Mouse (Mus musculus): ENCODE results near the gene D730048I06Rik.
"Not testable (repeated sequence)": the region's sequence is repeated elsewhere in the genome, so short reads cannot be mapped to it uniquely, and the experiment has no call there.

Gene D730048I06Rik

DNA sequence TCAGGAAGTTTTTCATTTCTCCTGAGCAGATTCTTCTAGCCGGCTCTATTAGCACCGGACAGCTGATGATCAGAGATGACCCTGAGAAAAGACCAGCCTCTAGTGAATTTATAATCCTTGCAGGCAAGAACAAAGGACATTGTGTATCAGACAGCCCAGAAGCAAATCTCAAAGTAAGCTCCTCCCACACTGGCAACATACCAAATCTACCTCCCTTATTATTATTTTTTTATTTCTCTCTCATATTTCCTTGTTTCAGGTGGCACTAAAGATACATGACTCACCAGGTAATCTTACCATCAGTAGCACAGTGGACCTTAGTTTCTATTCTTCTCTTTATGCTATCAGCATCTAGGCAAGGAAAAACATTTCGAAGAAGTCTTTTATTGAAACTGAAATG is at the start of gene D730048I06Rik, which contains the start of gene Gm27235:
TSS of gene D730048I06Rik (minus strand) at position 112 of the 400 bp plus-strand sequence.
TSS of gene Gm27235 (minus strand) at position 101 of the 400 bp plus-strand sequence.
- DNase-seq: no peak

DNA sequence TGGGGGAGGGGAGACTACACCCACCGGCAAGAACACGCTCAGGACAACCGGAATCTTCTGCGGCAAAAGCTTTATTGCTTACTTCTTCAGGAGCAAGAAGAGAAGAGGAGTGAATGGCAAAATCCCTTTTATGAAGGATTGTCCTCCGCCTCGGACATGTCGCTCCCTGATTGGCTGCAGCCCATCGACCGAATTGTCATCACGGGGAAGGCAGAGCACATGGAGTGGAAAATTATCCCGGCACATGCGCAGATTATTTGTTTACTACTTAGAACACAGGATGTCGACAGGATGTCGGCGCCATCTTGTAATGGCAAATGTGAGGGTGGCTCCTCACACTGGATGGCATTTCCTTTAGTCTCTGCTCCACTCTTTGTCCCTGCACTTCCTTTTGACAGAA is 28.0 kb upstream of the D730048I06Rik start:
- DNase-seq: not testable (repeated sequence)

DNA sequence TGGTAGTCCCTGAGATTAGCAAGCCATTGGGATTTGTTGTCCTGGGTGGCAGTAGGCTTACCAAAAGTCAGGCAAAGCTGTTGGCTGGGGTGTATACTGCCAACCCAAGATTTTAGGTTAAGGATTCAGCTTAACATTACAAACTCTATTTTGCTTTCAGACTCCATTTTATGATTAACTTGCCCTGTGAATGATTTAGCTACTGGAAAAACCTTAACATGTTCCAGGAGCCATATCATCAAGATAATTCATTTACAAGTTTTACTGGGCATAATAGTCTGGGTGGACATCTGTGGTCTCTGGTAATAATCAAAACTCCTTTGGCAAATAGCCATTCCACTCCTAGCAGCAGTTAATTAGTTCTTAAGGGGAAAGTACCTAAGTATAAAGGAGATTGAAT is 8.2 kb upstream of the D730048I06Rik start:
- peak; percentile 79 for DNase-seq

- no peak for DNase-seq
These were observed 11.9 kb downstream of the D730048I06Rik start, which contains the start of gene Gm17727 for GRCm38 (mm10) chr9:35778009-35778408. Gene Gm17727, minus strand, starts transcription at chr9:35778109.

DNA sequence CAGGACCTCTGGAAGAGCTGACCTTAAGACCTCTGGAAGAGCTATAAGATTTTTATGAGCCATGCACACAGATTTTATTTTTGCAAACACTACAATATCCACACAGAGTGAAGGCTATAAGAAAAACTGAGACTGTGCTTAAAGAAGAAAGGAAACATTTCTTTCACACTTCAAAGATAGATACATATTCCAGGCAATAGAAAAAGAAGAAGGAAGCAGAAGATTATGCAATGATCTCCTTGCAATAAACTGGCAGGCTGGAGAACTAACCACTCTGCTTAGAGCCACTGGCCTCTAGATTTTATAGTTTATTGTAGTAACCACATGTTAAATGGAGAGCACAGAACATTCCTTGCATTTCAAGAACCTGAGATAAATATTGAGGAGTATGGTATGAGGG is 33.1 kb downstream of the D730048I06Rik start:
- DNase-seq: no peak

DNA sequence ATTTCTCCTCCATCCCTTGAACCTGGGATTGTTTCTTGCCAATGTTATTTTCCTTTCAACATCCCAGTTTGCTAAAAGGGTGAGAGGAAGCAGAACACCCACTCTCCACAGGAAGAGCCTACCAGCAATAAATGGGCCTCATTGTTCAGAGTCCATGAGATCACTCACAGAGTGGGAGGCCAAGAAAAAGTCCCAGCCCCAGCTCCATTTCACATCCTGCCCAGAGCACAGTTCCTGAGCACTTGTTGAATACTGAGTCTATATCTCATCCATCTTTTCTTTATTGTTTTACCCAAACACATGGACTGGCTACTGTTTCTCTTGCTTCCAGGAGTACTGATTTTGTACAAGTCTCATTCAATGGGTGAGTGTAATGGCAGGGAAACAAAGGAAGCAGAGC is 49.2 kb downstream of the D730048I06Rik start, which contains the start of gene Gm17677:
TSS of gene Gm17677 (plus strand) at position 301 of the 400 bp plus-strand sequence.
- DNase-seq: no peak
